Mouse (Mus musculus): ENCODE results near the gene Ptpa. TPM values are rescaled to one million over a fixed set of nuclear protein-coding genes. Genes with fewer than 3 reads are reported as not detected.

Ptpa gene
- 138 and 146 TPM in 2 replicates for polyA plus RNA-seq (2015; fragmentation: Nextera tagmentation; extraction: Ambion mirVana)

- under 1% methylated on average over 66 of the region's 67 CpGs for WGBS
These were observed at the start of gene Ptpa for GRCm38 (mm10) chr2:30415936-30416648. Gene Ptpa (plus strand): TSS chr2:30416039.

DNA sequence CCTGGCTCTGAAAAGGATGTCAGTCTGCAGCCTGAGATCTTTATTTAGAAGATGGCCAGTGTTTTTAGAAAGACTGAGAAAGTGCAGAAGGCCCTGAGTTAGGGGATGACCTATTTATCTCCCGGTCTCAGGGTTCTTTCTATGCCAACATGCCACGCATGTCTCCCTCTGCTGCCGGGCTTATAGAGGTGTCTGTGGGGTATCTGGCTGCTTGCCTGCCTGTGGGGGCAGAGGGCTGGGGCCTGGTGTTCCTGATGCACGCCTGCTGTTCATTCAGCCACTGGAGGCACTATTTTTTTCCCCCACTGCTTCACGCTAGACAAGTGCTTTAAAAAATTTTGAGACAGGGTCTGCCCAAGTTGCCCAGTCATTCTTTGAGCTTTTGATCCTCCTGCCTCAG is 49.6 kb upstream of the Ptpa start:
- Histone ChIP-seq H3K36me3 (ENCODE audit: control insufficient read depth, insufficient read depth, low read length) (peaks cover 20% of the 10 kb centered on the region), H3K27ac (ENCODE audit: low read length) (no peak overlapping the region), H3K9me3 (replicated peaks; ENCODE audit: control insufficient read depth, low read length) (no peaks in the 10 kb centered on the region), H3K4me1 (ENCODE audit: control insufficient read depth, insufficient read depth, low read length) (peaks cover 9% of the 10 kb centered on the region), H3K9ac (ENCODE audit: low read length) (no peak overlapping the region; the same call in 1 of the 2 replicates), H3K4me2 (ENCODE audit: low read depth, low read length) (no peak overlapping the region), H3K4me3 (replicated peaks; ENCODE audit: low read length) (no peak overlapping the region), H3K27me3 (ENCODE audit: control insufficient read depth, insufficient read depth, low read length) (no peaks in the 10 kb centered on the region)
- 72% methylated on average over 5 of the region's 5 CpGs for WGBS
- ATAC-seq (ENCODE audit: insufficient read depth, low FRiP score): no peak

More at GRCm38 (mm10) chr2:30415936-30416648, at the start of gene Ptpa:
- Histone ChIP-seq H3K36me3 (ENCODE audit: control insufficient read depth, insufficient read depth, low read length) (no peaks in the 10 kb centered on the region), H3K4me3 (replicated peaks; ENCODE audit: low read length) (peak within 1 kb of the TSS; percentile 88), H3K9me3 (replicated peaks; ENCODE audit: control insufficient read depth, low read length) (no peaks in the 10 kb centered on the region), H3K4me2 (ENCODE audit: low read depth, low read length) (peak within 1 kb of the TSS; percentile 66), H3K27ac (ENCODE audit: low read length) (peak within 1 kb of the TSS; percentile 98), H3K4me1 (ENCODE audit: control insufficient read depth, insufficient read depth, low read length) (peaks cover 23% of the 10 kb centered on the region), H3K9ac (ENCODE audit: low read length) (peak within 1 kb of the TSS; percentile 98), H3K27me3 (ENCODE audit: control insufficient read depth, insufficient read depth, low read length) (no peaks in the 10 kb centered on the region)
- peak; percentile 91 for ATAC-seq (ENCODE audit: insufficient read depth, low FRiP score)

- no peak overlapping the region for H3K4me2 ChIP-seq (ENCODE audit: low read depth, low read length)
- no peaks in the 10 kb centered on the region for H3K4me1 ChIP-seq (ENCODE audit: control insufficient read depth, insufficient read depth, low read length)
- WGBS: 95% methylated on average over 8 of the region's 8 CpGs
- no peak for ATAC-seq (ENCODE audit: insufficient read depth, low FRiP score)
- H3K27ac ChIP-seq (ENCODE audit: low read length): no peak overlapping the region
- H3K36me3 ChIP-seq (ENCODE audit: control insufficient read depth, insufficient read depth, low read length): peaks cover 44% of the 10 kb centered on the region
- H3K4me3 ChIP-seq (replicated peaks; ENCODE audit: low read length): no peak overlapping the region
- no peaks in the 10 kb centered on the region for H3K9me3 ChIP-seq (replicated peaks; ENCODE audit: control insufficient read depth, low read length)
- H3K27me3 ChIP-seq (ENCODE audit: control insufficient read depth, insufficient read depth, low read length): no peaks in the 10 kb centered on the region
- H3K9ac ChIP-seq (ENCODE audit: low read length): no peak overlapping the region
These were observed 44.3 kb upstream of the Ptpa start for GRCm38 (mm10) chr2:30371544-30371943.

GRCm38 (mm10) chr2:30372726-30373125 is 43.1 kb upstream of the Ptpa start:
- 93% methylated on average over 5 of the region's 5 CpGs for WGBS
- H3K36me3 ChIP-seq (ENCODE audit: control insufficient read depth, insufficient read depth, low read length): peaks cover 47% of the 10 kb centered on the region
- no peaks in the 10 kb centered on the region for H3K4me1 ChIP-seq (ENCODE audit: control insufficient read depth, insufficient read depth, low read length)
- no peak overlapping the region for H3K9ac ChIP-seq (ENCODE audit: low read length)
- H3K27ac ChIP-seq (ENCODE audit: low read length): no peak overlapping the region
- H3K27me3 ChIP-seq (ENCODE audit: control insufficient read depth, insufficient read depth, low read length): no peaks in the 10 kb centered on the region
- H3K9me3 ChIP-seq (replicated peaks; ENCODE audit: control insufficient read depth, low read length): no peaks in the 10 kb centered on the region
- no peak overlapping the region for H3K4me2 ChIP-seq (ENCODE audit: low read depth, low read length)
- no peak for ATAC-seq (ENCODE audit: insufficient read depth, low FRiP score)
- H3K4me3 ChIP-seq (replicated peaks; ENCODE audit: low read length): no peak overlapping the region

- H3K27ac ChIP-seq (ENCODE audit: low read length): no peak overlapping the region
- 93% methylated on average over 10 of the region's 10 CpGs for WGBS
- H3K4me1 ChIP-seq (ENCODE audit: control insufficient read depth, insufficient read depth, low read length): no peaks in the 10 kb centered on the region
- no peaks in the 10 kb centered on the region for H3K9me3 ChIP-seq (replicated peaks; ENCODE audit: control insufficient read depth, low read length)
- no peaks in the 10 kb centered on the region for H3K27me3 ChIP-seq (ENCODE audit: control insufficient read depth, insufficient read depth, low read length)
- ATAC-seq (ENCODE audit: insufficient read depth, low FRiP score): no peak
- H3K4me3 ChIP-seq (replicated peaks; ENCODE audit: low read length): no peak overlapping the region
- H3K9ac ChIP-seq (ENCODE audit: low read length): no peak overlapping the region
- no peak overlapping the region for H3K4me2 ChIP-seq (ENCODE audit: low read depth, low read length)
- peaks cover 31% of the 10 kb centered on the region for H3K36me3 ChIP-seq (ENCODE audit: control insufficient read depth, insufficient read depth, low read length)
These were observed 39.9 kb upstream of the Ptpa start for GRCm38 (mm10) chr2:30375893-30376292.

DNA sequence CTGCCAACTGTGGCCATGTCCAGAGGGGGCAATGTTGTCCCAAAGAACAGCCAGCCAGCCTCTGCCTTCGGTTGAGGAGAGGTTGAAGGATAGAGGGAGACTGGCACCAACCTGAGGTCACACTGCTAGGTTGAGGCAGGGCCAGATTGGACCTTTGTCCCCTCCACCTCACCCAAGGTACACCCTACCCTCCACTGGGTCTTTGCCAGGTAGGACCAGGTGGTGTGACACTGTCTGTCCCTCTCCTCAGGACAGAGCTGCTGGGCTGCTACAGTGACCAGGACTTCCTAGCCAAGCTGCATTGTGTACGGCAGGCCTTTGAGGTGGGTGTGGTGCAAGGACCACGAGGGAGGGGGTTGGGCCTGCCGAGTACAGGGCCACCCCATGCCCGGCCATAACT is 38.1 kb upstream of the Ptpa start:
- no peaks in the 10 kb centered on the region for H3K4me1 ChIP-seq (ENCODE audit: control insufficient read depth, insufficient read depth, low read length)
- H3K9me3 ChIP-seq (replicated peaks; ENCODE audit: control insufficient read depth, low read length): no peaks in the 10 kb centered on the region
- peaks cover 28% of the 10 kb centered on the region for H3K36me3 ChIP-seq (ENCODE audit: control insufficient read depth, insufficient read depth, low read length)
- no peak for ATAC-seq (ENCODE audit: insufficient read depth, low FRiP score)
- H3K27me3 ChIP-seq (ENCODE audit: control insufficient read depth, insufficient read depth, low read length): no peaks in the 10 kb centered on the region
- 85% methylated on average over 5 of the region's 5 CpGs for WGBS
- no peak overlapping the region for H3K4me3 ChIP-seq (replicated peaks; ENCODE audit: low read length)
- H3K4me2 ChIP-seq (ENCODE audit: low read depth, low read length): no peak overlapping the region
- no peak overlapping the region for H3K9ac ChIP-seq (ENCODE audit: low read length)
- H3K27ac ChIP-seq (ENCODE audit: low read length): no peak overlapping the region

GRCm38 (mm10) chr2:30379307-30379706 is 36.5 kb upstream of the Ptpa start:
- Histone ChIP-seq H3K4me2 (ENCODE audit: low read depth, low read length) (no peak overlapping the region), H3K9me3 (replicated peaks; ENCODE audit: control insufficient read depth, low read length) (no peaks in the 10 kb centered on the region), H3K36me3 (ENCODE audit: control insufficient read depth, insufficient read depth, low read length) (peaks cover 17% of the 10 kb centered on the region), H3K4me1 (ENCODE audit: control insufficient read depth, insufficient read depth, low read length) (no peaks in the 10 kb centered on the region), H3K4me3 (replicated peaks; ENCODE audit: low read length) (no peak overlapping the region), H3K27ac (ENCODE audit: low read length) (no peak overlapping the region), H3K9ac (ENCODE audit: low read length) (no peak overlapping the region), H3K27me3 (ENCODE audit: control insufficient read depth, insufficient read depth, low read length) (no peaks in the 10 kb centered on the region)
- ATAC-seq (ENCODE audit: insufficient read depth, low FRiP score): no peak
- 78% methylated on average over 7 of the region's 7 CpGs for WGBS

DNA sequence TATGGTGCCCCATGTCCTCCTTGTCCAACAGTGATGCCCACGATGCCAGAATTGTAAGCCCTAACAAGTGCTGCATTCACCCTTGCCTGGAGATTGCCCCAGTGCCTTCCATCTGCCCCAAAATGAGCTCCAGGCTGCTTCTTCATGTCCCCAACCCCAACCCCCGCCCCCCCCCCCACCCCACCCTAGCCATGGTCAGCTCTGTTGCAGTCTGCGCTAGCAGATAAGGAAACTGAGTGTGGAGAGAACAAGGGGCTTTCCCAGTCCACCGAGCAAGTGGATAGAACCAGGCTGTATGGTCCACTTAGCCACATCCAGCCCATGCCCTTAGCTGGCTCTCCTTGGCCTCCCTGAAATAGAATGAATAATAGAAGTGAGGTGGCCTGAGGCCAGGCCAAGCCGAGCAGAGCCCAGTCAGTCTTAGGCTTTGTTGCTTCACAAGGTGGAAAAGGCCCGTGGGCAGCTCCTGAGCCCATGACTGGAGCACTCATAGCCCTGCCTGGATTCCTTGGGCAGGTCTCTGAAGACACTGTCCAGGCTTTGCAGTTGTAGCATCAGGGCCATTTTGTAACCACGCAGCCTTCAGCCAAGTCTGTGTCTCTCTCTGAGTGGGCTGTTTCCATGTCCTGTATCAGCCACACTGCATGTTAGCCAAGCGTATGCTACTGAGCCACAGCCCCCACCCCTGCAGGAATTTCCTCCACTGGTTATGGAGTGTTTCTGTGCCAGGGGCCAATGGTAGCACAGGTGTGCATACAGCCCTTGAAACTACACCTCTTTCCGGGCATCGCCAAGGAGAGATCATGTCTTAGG is 35.1 kb upstream of the Ptpa start:
- H3K27ac ChIP-seq (ENCODE audit: low read length): no peak overlapping the region
- H3K4me2 ChIP-seq (ENCODE audit: low read depth, low read length): no peak overlapping the region
- 85% methylated on average over 10 of the region's 10 CpGs for WGBS

DNA sequence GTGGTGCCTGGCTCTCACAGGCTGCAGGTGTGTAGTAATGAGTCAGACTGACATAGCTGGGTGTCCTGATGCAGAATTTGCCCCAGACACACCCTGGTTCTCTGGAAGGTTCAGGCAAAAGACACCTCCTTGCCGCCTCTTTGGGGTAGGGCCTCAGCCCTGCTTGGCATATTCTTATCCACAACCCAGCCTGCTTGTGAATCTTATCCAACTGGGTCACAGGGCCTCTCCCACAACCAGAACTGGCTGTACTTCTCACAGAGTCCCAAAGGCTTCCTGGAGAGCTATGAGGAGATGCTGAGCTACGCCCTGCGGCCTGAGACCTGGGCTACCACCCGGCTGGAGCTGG is 34.5 kb upstream of the Ptpa start:
- no peaks in the 10 kb centered on the region for H3K27me3 ChIP-seq (ENCODE audit: control insufficient read depth, insufficient read depth, low read length)
- H3K27ac ChIP-seq (ENCODE audit: low read length): peak overlapping the region; percentile 55
- WGBS: 88% methylated on average over 4 of the region's 4 CpGs
- no peak for ATAC-seq (ENCODE audit: insufficient read depth, low FRiP score)
- H3K4me3 ChIP-seq (replicated peaks; ENCODE audit: low read length): no peak overlapping the region
- no peak overlapping the region for H3K4me2 ChIP-seq (ENCODE audit: low read depth, low read length)
- no peaks in the 10 kb centered on the region for H3K9me3 ChIP-seq (replicated peaks; ENCODE audit: control insufficient read depth, low read length)
- no peak overlapping the region for H3K9ac ChIP-seq (ENCODE audit: low read length)
- no peaks in the 10 kb centered on the region for H3K4me1 ChIP-seq (ENCODE audit: control insufficient read depth, insufficient read depth, low read length)
- H3K36me3 ChIP-seq (ENCODE audit: control insufficient read depth, insufficient read depth, low read length): peaks cover 14% of the 10 kb centered on the region

More for the DNA sequence above, 35.1 kb upstream of the Ptpa start:
- H3K36me3 ChIP-seq (ENCODE audit: control insufficient read depth, insufficient read depth, low read length): peaks cover 16% of the 10 kb centered on the region
- no peaks in the 10 kb centered on the region for H3K4me1 ChIP-seq (ENCODE audit: control insufficient read depth, insufficient read depth, low read length)
- H3K9ac ChIP-seq (ENCODE audit: low read length): no peak overlapping the region
- no peak overlapping the region for H3K4me3 ChIP-seq (replicated peaks; ENCODE audit: low read length)
- no peak for ATAC-seq (ENCODE audit: insufficient read depth, low FRiP score)
- no peaks in the 10 kb centered on the region for H3K9me3 ChIP-seq (replicated peaks; ENCODE audit: control insufficient read depth, low read length)
- no peaks in the 10 kb centered on the region for H3K27me3 ChIP-seq (ENCODE audit: control insufficient read depth, insufficient read depth, low read length)
